Mouse (Mus musculus) lung, adult 2 months (tissue): Measurements from ENCODE around the gene Ibtk.

Source experiments
- CTCF ChIP-seq: fragments of 200-500 bp; IDR thresholded peaks from 2 replicates; pipeline ENCODE4 v1.5.1; 2011; ENCODE audit warnings: mild to moderate bottlenecking, low read length, control low read depth; ENCODE audit not compliant: insufficient read depth
- POLR2A ChIP-seq: fragments of 200-500 bp; IDR thresholded peaks from 2 replicates; pipeline ENCODE4 v1.6.1; 2011; ENCODE audit warnings: low read depth, mild to moderate bottlenecking, control low read depth, low read length, borderline replicate concordance; ENCODE audit errors: extremely low read depth

DNA sequence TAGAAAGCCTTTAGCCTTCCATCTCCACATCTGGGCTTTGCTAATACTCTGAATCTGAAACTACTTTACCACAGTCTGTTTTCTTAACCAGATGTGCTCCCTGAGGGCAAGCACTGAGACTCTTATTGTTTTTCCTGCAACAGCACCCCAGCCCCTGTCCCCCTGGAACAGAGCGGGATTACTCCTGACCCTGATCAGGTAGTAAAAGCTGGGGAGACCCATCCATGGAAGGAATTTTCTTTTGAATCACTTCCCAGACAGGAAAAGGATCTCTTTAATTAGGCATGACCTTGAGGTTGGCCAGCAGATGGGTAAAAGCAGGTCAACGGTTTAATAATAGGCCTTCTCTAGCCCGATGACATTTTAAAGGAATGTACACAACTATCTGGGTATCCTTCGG is 95.7 kb downstream of the Ibtk start:
- TF ChIP-seq POLR2A (no peak), CTCF (no peak)
